Comparison of ENCODE assay signal across 9 mouse cellular contexts in the genomic region with DNA sequence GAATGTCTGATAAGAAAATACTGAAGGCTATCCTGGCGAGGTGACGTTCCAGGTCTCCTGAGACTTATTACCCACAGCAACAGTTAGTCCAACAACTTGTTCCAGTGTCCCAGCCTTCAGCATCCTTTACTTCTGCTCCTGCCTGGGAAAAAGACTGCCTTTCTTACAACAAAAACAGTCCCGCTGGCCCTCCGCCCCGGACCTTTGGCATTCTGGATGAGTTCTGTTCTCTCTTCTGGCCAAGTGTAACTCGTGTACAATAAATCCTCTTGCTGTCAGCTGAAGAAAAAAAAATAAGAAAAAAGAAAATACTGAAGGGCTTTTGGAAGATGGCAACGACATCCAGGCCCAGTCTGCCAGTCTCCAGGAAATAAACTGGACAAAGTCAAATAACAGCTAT.
A peak's percentile ranks its signal among the peaks of the same experiment; 100 is the strongest.
DNase-seq lines count a peak whose midpoint lies in the region; ATAC-seq lines count a peak whose summit lies in the region.
"Had no signal": no experiment of that assay in that cellular context is flagged by ENCODE, and none has a peak within 500 bp of the region (broad histone marks: within the 10 kb centered on the region; RNA-seq: fewer than 3 reads in every experiment).

No protein-coding gene starts in this region.

- no peak overlapping the region for H3K9ac ChIP-seq in hindbrain, embryonic 14.5 days

- peak; percentile 20 for DNase-seq in right cerebral cortex, adult 18-20 months
- no peak for DNase-seq in right cerebral cortex, postnatal 25 days
- peak; percentile 67 for DNase-seq in gastrocnemius, postnatal 10 days
- DNase-seq in heart, postnatal 36 days = peak; percentile 42 to 62
- DNase-seq in ovary, postnatal 14 days (ENCODE audit: low spot score) = peak; percentile 54
- no peak for DNase-seq in hindbrain, embryonic 14.5 days (ENCODE audit: low spot score)
- DNase-seq in embryo, embryonic 10.5 days (ENCODE audit: low spot score) = no peak
- DNase-seq: layer of hippocampus, adult 9-11 months had no signal

- peaks cover 6% of the 10 kb centered on the region for H3K4me1 ChIP-seq in hindbrain, embryonic 14.5 days (replicated peaks; ENCODE audit: control insufficient read depth, insufficient read depth, low read length)

- intact Hi-C loops in heart, postnatal 36 days (cut with DNase I) = no loop called here

- no peaks in the 10 kb centered on the region for H3K9me3 ChIP-seq in hindbrain, embryonic 14.5 days (ENCODE audit: control insufficient read depth, low read length)

- no peaks in the 10 kb centered on the region for H3K27me3 ChIP-seq in hindbrain, embryonic 14.5 days (ENCODE audit: control insufficient read depth, insufficient read depth, low read length)

- no peaks in the 10 kb centered on the region for H3K36me3 ChIP-seq in hindbrain, embryonic 14.5 days (replicated peaks; ENCODE audit: control insufficient read depth, insufficient read depth)

- H3K4me3 ChIP-seq in hindbrain, embryonic 14.5 days (replicated peaks; ENCODE audit: low read length) = no peak overlapping the region

- ATAC-seq in hindbrain, embryonic 14.5 days (ENCODE audit: low FRiP score) = no peak

- H3K27ac ChIP-seq in hindbrain, embryonic 14.5 days = no peak overlapping the region
- H3K27ac ChIP-seq: macrophage had no signal

- H3K4me2 ChIP-seq in hindbrain, embryonic 14.5 days (replicated peaks) = no peak overlapping the region

- 68% methylated on average over 7 of the region's 7 CpGs for WGBS in hindbrain, embryonic 14.5 days

Comparison
In these comparisons a context has a peak if more than half of its experiments do, and no peak if none do; other contexts are left out.
1. DNase-seq: peak in right cerebral cortex, adult 18-20 months (single experiment), gastrocnemius, postnatal 10 days (single experiment), heart, postnatal 36 days (2 of 2) and ovary, postnatal 14 days (single experiment); none in right cerebral cortex, postnatal 25 days (single experiment), hindbrain, embryonic 14.5 days (single experiment) and embryo, embryonic 10.5 days (single experiment).